Mouse (Mus musculus) testis, adult 2 months (tissue): ENCODE measurements around the gene Akt2. TPM values are rescaled to one million over a fixed set of nuclear protein-coding genes. Genes with fewer than 3 reads are reported as not detected.

Source experiments
- H3K27ac ChIP-seq: fragments of 200-500 bp; 2 replicates; pipeline ENCODE4 v1.5.1; 2012; ENCODE audit warnings: low read depth, low read length; ENCODE audit not compliant: control insufficient read depth, insufficient read depth
- H3K27me3 ChIP-seq: fragments of 200-500 bp; 2 replicates; pipeline ENCODE4 v1.6.1; 2012; ENCODE audit warnings: mild to moderate bottlenecking, low read length, moderate library complexity; ENCODE audit not compliant: control insufficient read depth, insufficient read depth
- H3K36me3 ChIP-seq: fragments of 200-500 bp; 2 replicates; pipeline ENCODE4 v1.6.1; 2012; ENCODE audit warnings: mild to moderate bottlenecking, low read length; ENCODE audit not compliant: control insufficient read depth, insufficient read depth
- H3K4me1 ChIP-seq: fragments of 200-500 bp; 2 replicates; pipeline ENCODE4 v1.6.1; 2012; ENCODE audit warnings: low read length; ENCODE audit not compliant: control insufficient read depth, insufficient read depth
- H3K4me3 ChIP-seq: fragments of 200-500 bp; 2 replicates; pipeline ENCODE4 v1.5.1; 2012; ENCODE audit warnings: low read depth, mild to moderate bottlenecking, low read length, moderate library complexity, mixed read lengths; ENCODE audit not compliant: control insufficient read depth
- CTCF ChIP-seq: fragments of 200-500 bp; IDR thresholded peaks from 2 replicates; pipeline ENCODE4 v1.5.1; 2012; ENCODE audit warnings: low read depth, mild to moderate bottlenecking, inconsistent platforms, low read length, moderate library complexity; ENCODE audit not compliant: control insufficient read depth, insufficient read depth, insufficient replicate concordance
- POLR2A ChIP-seq: fragments of 200-500 bp; IDR thresholded peaks from 2 replicates; pipeline ENCODE4 v1.6.1; 2012; ENCODE audit warnings: low read depth, mild to moderate bottlenecking, inconsistent platforms, low read length, moderate library complexity; ENCODE audit not compliant: control insufficient read depth
- polyA plus RNA-seq: library from polyadenylated mRNA; depleted of rRNA; stranded (reverse); fragments of >200 nt; gene quantifications from 2 replicates; pipeline ENCODE4 v1.2.3, GENCODE M21; 2012

The Akt2 gene
- polyA plus RNA-seq, 1 experiment: 58.7 TPM

- H3K36me3 ChIP-seq: no peaks in the 10 kb centered on the region
- TF ChIP-seq POLR2A (no peak), CTCF (no peak)
- H3K4me1 ChIP-seq: peaks cover 10% of the 10 kb centered on the region
- peak overlapping the region; percentile 89 for H3K4me3 ChIP-seq
- H3K27me3 ChIP-seq: no peaks in the 10 kb centered on the region
- H3K27ac ChIP-seq: peak overlapping the region; percentile 48
These were observed 82.8 kb downstream of the Akt2 start for GRCm38 (mm10) chr7:27674195-27674521.

GRCm38 (mm10) chr7:27674522-27675221 lies 83.3 kb downstream of the Akt2 start, which contains the start of gene Map3k10:
Gene Map3k10 (minus strand): TSS chr7:27674598.
- Histone ChIP-seq H3K27ac (peak within 1 kb of the TSS; percentile 90), H3K36me3 (no peaks in the 10 kb centered on the region), H3K4me1 (peaks cover 10% of the 10 kb centered on the region), H3K4me3 (peak within 1 kb of the TSS; percentile 89), H3K27me3 (no peaks in the 10 kb centered on the region)
- TF ChIP-seq POLR2A: peak; percentile 57
- no peak for TF ChIP-seq CTCF

- Histone ChIP-seq H3K4me3 (peak overlapping the region; percentile 41), H3K27me3 (no peaks in the 10 kb centered on the region), H3K27ac (no peak overlapping the region), H3K4me1 (peaks cover 10% of the 10 kb centered on the region), H3K36me3 (no peaks in the 10 kb centered on the region)
- TF ChIP-seq CTCF (no peak), POLR2A (peak; percentile 33; the same call in 1 of the 2 replicates)
These were observed 83.9 kb downstream of the Akt2 start for GRCm38 (mm10) chr7:27675222-27675612.

- Histone ChIP-seq H3K4me1 (peaks cover 3% of the 10 kb centered on the region), H3K27ac (no peak overlapping the region), H3K4me3 (no peak overlapping the region), H3K36me3 (no peaks in the 10 kb centered on the region), H3K27me3 (no peaks in the 10 kb centered on the region)
- TF ChIP-seq POLR2A (no peak), CTCF (no peak)
These were observed 91.9 kb downstream of the Akt2 start for GRCm38 (mm10) chr7:27683218-27683617.

GRCm38 (mm10) chr7:27685220-27685619 lies 93.9 kb downstream of the Akt2 start:
- Histone ChIP-seq H3K4me1 (peaks cover 14% of the 10 kb centered on the region), H3K27me3 (no peaks in the 10 kb centered on the region), H3K27ac (no peak overlapping the region), H3K4me3 (no peak overlapping the region), H3K36me3 (no peaks in the 10 kb centered on the region)
- TF ChIP-seq POLR2A (no peak), CTCF (no peak)

GRCm38 (mm10) chr7:27685681-27686080 lies 94.3 kb downstream of the Akt2 start:
- Histone ChIP-seq H3K27ac (no peak overlapping the region), H3K27me3 (no peaks in the 10 kb centered on the region), H3K4me3 (no peak overlapping the region), H3K4me1 (peaks cover 14% of the 10 kb centered on the region), H3K36me3 (no peaks in the 10 kb centered on the region)
- TF ChIP-seq POLR2A (no peak), CTCF (no peak)

GRCm38 (mm10) chr7:27687043-27687442 lies 95.7 kb downstream of the Akt2 start:
- TF ChIP-seq POLR2A: no peak
- no peak for TF ChIP-seq CTCF
- no peaks in the 10 kb centered on the region for H3K36me3 ChIP-seq
- no peaks in the 10 kb centered on the region for H3K27me3 ChIP-seq
- H3K4me3 ChIP-seq: no peak overlapping the region
- peaks cover 12% of the 10 kb centered on the region for H3K4me1 ChIP-seq
- H3K27ac ChIP-seq: no peak overlapping the region

- H3K4me3 ChIP-seq: no peak overlapping the region
- TF ChIP-seq CTCF: no peak
- TF ChIP-seq POLR2A: no peak
- H3K27ac ChIP-seq: no peak overlapping the region
These were observed 96.5 kb downstream of the Akt2 start for GRCm38 (mm10) chr7:27687836-27688235.

More at GRCm38 (mm10) chr7:27687836-27688235, 96.5 kb downstream of the Akt2 start:
- no peaks in the 10 kb centered on the region for H3K36me3 ChIP-seq
- no peaks in the 10 kb centered on the region for H3K27me3 ChIP-seq
- H3K4me1 ChIP-seq: peaks cover 12% of the 10 kb centered on the region
